Mouse (Mus musculus): Measurements from ENCODE around the gene Tsfm. TPM values are rescaled to one million over a fixed set of nuclear protein-coding genes. Genes with fewer than 3 reads are reported as not detected.

Tsfm gene
- polyA plus RNA-seq, 1 experiment from 2014 or later = 43.9 TPM

GRCm38 (mm10) chr10:126997340-126998113, 33.1 kb downstream of the Tsfm start:
- Histone ChIP-seq H3K27me3 (no peaks in the 10 kb centered on the region), H3K9ac (no peak overlapping the region), H3K4me2 (no peak overlapping the region), H3K36me3 (replicated peaks) (peaks cover 58% of the 10 kb centered on the region), H3K4me1 (replicated peaks) (peaks cover 7% of the 10 kb centered on the region; the same call in 1 of the 2 replicates), H3K4me3 (replicated peaks) (no peak overlapping the region), H3K9me3 (replicated peaks) (no peaks in the 10 kb centered on the region), H3K27ac (replicated peaks) (no peak overlapping the region)
- ATAC-seq (ENCODE audit: insufficient read depth) = no peak
- WGBS (ENCODE audit: insufficient replicate concordance) = 54% methylated on average over 13 of the region's 13 CpGs

GRCm38 (mm10) chr10:126993621-126994020, 37.0 kb downstream of the Tsfm start:
- no peak overlapping the region for H3K4me3 ChIP-seq (replicated peaks)
- H3K27me3 ChIP-seq = no peaks in the 10 kb centered on the region
- H3K9ac ChIP-seq = no peak overlapping the region
- WGBS (ENCODE audit: insufficient replicate concordance) = 70% methylated on average over 3 of the region's 3 CpGs
- H3K36me3 ChIP-seq (replicated peaks) = peaks cover 63% of the 10 kb centered on the region
- H3K4me2 ChIP-seq = no peak overlapping the region
- H3K9me3 ChIP-seq (replicated peaks) = no peaks in the 10 kb centered on the region
- H3K27ac ChIP-seq (replicated peaks) = no peak overlapping the region
- H3K4me1 ChIP-seq (replicated peaks) = peaks cover 23% of the 10 kb centered on the region
- no peak for ATAC-seq (ENCODE audit: insufficient read depth)

GRCm38 (mm10) chr10:126991676-126992075, 39.0 kb downstream of the Tsfm start:
- no peak for ATAC-seq (ENCODE audit: insufficient read depth)
- peaks cover 36% of the 10 kb centered on the region for H3K4me1 ChIP-seq (replicated peaks)
- no peak overlapping the region for H3K4me3 ChIP-seq (replicated peaks)
- no peak overlapping the region for H3K9ac ChIP-seq
- no peak overlapping the region for H3K4me2 ChIP-seq
- H3K27ac ChIP-seq (replicated peaks) = no peak overlapping the region
- 68% methylated on average over 3 of the region's 3 CpGs for WGBS (ENCODE audit: insufficient replicate concordance)
- peaks cover 47% of the 10 kb centered on the region for H3K36me3 ChIP-seq (replicated peaks)
- H3K9me3 ChIP-seq (replicated peaks) = no peaks in the 10 kb centered on the region
- no peaks in the 10 kb centered on the region for H3K27me3 ChIP-seq

DNA sequence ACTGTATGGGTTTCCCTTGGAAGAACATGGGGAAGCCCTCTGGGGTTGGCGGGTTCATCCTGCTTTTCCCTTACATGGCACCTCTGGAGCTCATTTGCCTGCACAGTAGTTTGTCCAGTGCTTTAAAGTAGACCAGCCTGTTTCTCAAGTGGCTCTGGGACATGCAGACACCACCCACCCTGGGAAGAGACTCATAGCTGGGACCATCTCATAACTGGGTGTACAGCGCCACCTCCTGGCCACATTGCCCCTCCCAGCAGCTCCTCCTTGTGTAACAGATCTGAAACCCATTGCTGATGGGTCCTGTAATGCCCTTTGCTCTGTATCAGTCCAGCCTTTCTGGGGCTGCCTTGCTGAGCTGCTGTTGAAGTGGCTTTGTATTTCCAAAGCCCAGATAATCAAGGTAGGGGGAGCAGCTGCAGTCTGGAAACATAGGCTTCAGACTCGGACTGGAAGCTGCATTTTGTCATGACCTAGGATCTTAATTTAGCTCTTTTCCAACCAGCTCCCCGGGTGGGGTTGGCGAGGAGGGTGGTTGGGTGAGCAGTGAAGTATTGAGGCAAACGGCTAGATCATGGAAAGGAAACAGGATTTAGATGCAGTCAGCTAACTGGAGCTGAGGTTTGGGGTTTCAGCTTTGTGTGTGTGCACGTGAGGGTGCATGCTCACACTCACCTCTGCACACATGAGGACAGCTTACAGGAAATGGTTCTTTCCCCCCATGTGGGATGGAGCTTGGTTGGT, 40.2 kb downstream of the Tsfm start:
- Histone ChIP-seq H3K27me3 (no peaks in the 10 kb centered on the region), H3K9ac (no peak overlapping the region), H3K36me3 (replicated peaks) (peaks cover 40% of the 10 kb centered on the region), H3K4me1 (replicated peaks) (peaks cover 47% of the 10 kb centered on the region), H3K27ac (replicated peaks) (no peak overlapping the region), H3K4me2 (no peak overlapping the region), H3K4me3 (replicated peaks) (no peak overlapping the region), H3K9me3 (replicated peaks) (no peaks in the 10 kb centered on the region)
- ATAC-seq (ENCODE audit: insufficient read depth) = peak; percentile 56
- WGBS (ENCODE audit: insufficient replicate concordance) = 59% methylated on average over 7 of the region's 7 CpGs

GRCm38 (mm10) chr10:126988513-126989165, 42.0 kb downstream of the Tsfm start:
- ATAC-seq (ENCODE audit: insufficient read depth) = no peak
- Histone ChIP-seq H3K9ac (no peak overlapping the region), H3K27me3 (no peaks in the 10 kb centered on the region), H3K9me3 (replicated peaks) (no peaks in the 10 kb centered on the region), H3K4me3 (replicated peaks) (no peak overlapping the region), H3K36me3 (replicated peaks) (peaks cover 21% of the 10 kb centered on the region), H3K4me2 (no peak overlapping the region), H3K27ac (replicated peaks) (peak overlapping the region; percentile 24; the same call in 1 of the 2 replicates), H3K4me1 (replicated peaks) (peaks cover 63% of the 10 kb centered on the region)
- WGBS (ENCODE audit: insufficient replicate concordance) = 34% methylated on average over 5 of the region's 5 CpGs

DNA sequence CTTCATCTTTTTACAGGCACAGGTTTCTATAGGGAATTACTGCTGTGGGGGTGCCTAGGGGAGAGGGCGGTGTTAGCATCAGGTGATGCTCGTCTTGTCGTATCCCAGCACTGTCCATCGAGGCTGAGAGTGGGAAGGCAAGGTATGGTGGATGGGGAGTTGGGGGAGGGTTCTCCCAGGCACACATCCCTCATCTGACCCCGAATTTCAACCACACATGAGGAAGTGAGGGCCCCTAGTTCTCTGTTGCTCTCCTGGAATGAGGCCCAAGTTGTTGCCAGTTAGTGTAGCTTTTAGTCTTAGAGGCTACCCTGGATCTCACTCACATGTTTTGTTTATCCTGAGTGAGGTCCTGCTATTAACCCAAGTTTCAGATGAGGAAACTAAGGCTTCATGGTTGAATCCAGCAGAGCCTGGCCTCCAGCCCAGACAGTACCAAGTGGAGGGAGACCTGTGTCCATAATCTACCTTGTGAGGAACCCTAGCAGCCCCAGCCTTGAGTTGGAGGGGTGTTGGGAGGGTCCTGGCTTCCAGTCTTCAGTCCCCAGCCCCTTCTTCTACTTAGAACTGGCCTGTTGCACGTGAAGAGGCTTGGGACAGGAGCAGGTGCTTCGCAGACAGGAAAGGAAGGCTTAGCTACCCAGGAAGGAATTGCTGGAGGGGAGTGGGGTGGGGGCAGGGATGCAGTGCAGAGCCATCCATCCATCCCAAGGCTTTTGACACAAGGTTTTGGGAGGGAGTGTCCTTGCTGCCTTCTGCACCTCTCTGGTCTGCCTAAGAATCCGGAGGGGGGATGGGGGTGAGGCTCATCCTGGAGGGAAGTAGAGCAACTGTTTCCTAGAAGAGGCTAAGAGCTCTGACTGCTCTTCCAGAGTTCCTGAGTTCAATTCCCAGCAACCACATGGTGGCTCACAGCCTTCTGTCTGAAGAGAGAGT, 43.2 kb downstream of the Tsfm start:
- Histone ChIP-seq H3K36me3 (replicated peaks) (peaks cover 10% of the 10 kb centered on the region), H3K9ac (no peak overlapping the region), H3K27me3 (no peaks in the 10 kb centered on the region), H3K27ac (replicated peaks) (no peak overlapping the region), H3K4me2 (peak overlapping the region; percentile 15), H3K9me3 (replicated peaks) (no peaks in the 10 kb centered on the region), H3K4me3 (replicated peaks) (no peak overlapping the region), H3K4me1 (replicated peaks) (peaks cover 75% of the 10 kb centered on the region)
- ATAC-seq (ENCODE audit: insufficient read depth) = no peak
- WGBS (ENCODE audit: insufficient replicate concordance) = 43% methylated on average over 8 of the region's 8 CpGs

- Histone ChIP-seq H3K4me2 (peak overlapping the region; percentile 15; the same call in 1 of the 2 replicates), H3K9me3 (replicated peaks) (no peaks in the 10 kb centered on the region), H3K27ac (replicated peaks) (0 out of 2 replicates have a peak overlapping the region, but pooled peaks have one; percentile 24), H3K36me3 (replicated peaks) (peaks cover 2% of the 10 kb centered on the region; the same call in 1 of the 2 replicates), H3K4me1 (replicated peaks) (peaks cover 84% of the 10 kb centered on the region), H3K9ac (no peak overlapping the region; the same call in 1 of the 2 replicates), H3K27me3 (no peaks in the 10 kb centered on the region), H3K4me3 (replicated peaks) (no peak overlapping the region)
- whole genome bisulfite sequencing (ENCODE audit: insufficient replicate concordance) = 69% methylated on average over 4 of the region's 4 CpGs
- ATAC-seq (ENCODE audit: insufficient read depth) = peak; percentile 17; the same call in 1 of the 2 replicates
Observed at GRCm38 (mm10) chr10:126986541-126986961, 44.1 kb downstream of the Tsfm start.

- no peaks in the 10 kb centered on the region for H3K27me3 ChIP-seq
- no peak overlapping the region for H3K4me3 ChIP-seq (replicated peaks)
- no peaks in the 10 kb centered on the region for H3K36me3 ChIP-seq (replicated peaks)
- H3K9me3 ChIP-seq (replicated peaks) = no peaks in the 10 kb centered on the region
- WGBS (ENCODE audit: insufficient replicate concordance) = 78% methylated on average over 9 of the region's 9 CpGs
- H3K9ac ChIP-seq = no peak overlapping the region
- H3K4me1 ChIP-seq (replicated peaks) = peaks cover 87% of the 10 kb centered on the region
- H3K27ac ChIP-seq (replicated peaks) = no peak overlapping the region
- ATAC-seq (ENCODE audit: insufficient read depth) = no peak
- no peak overlapping the region for H3K4me2 ChIP-seq
Observed at GRCm38 (mm10) chr10:126985579-126985978, 45.1 kb downstream of the Tsfm start.

DNA sequence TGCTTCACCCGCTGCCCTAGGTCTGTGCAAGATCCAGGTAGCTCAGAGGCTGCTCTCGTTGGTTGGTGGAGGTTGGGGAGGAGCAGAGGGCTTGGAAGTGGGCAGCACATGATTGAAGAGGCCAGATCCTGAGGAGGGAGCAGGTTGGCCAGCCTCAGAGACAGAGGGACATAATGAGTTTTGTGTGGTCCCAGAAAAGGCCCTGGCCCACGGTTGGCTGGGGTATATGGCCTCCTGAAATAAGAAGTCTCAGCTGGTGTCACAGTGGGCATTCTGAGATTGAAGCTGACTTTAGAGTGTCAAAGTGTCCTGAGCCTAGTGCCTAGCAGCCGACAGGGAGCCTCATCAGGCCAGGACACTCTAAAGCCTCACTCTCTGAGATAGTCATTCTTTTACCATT, 45.5 kb downstream of the Tsfm start:
- Histone ChIP-seq H3K4me2 (no peak overlapping the region), H3K9me3 (replicated peaks) (no peaks in the 10 kb centered on the region), H3K27ac (replicated peaks) (no peak overlapping the region), H3K4me3 (replicated peaks) (no peak overlapping the region), H3K27me3 (no peaks in the 10 kb centered on the region; the same call in 1 of the 2 replicates), H3K36me3 (replicated peaks) (no peaks in the 10 kb centered on the region), H3K9ac (no peak overlapping the region), H3K4me1 (replicated peaks) (peaks cover 88% of the 10 kb centered on the region)
- no peak for ATAC-seq (ENCODE audit: insufficient read depth)
- 72% methylated on average over 4 of the region's 4 CpGs for WGBS (ENCODE audit: insufficient replicate concordance)

All from liver, embryonic 15.5 days (tissue).